Mouse (Mus musculus) embryonic facial prominence, embryonic 12.5 days (tissue): ENCODE results near the gene Gpc1. TPM values are rescaled to one million over a fixed set of nuclear protein-coding genes. Genes with fewer than 3 reads are reported as not detected.

Experiments
- ATAC-seq: fragments of 200-750 bp; cut with Nextera tagmentation; 2 replicates; pipeline ENCODE4 v1.8.0; 2017; ENCODE audit not compliant: insufficient number of reproducible peaks, insufficient read depth, low FRiP score, low TSS enrichment
- H3K27ac ChIP-seq: fragments of 300-500 bp; sonication (generic); 2 replicates; pipeline ENCODE4 v1.5.1; 2016; ENCODE audit warnings: mild to moderate bottlenecking
- H3K27me3 ChIP-seq: fragments of 300-500 bp; sonication (generic); 2 replicates; pipeline ENCODE4 v1.6.1; 2016; ENCODE audit warnings: mild to moderate bottlenecking, moderate library complexity
- H3K36me3 ChIP-seq: fragments of 300-500 bp; sonication (generic); 2 replicates; pipeline ENCODE4 v1.6.1; 2016; ENCODE audit warnings: mild to moderate bottlenecking
- H3K4me1 ChIP-seq: fragments of 300-500 bp; sonication (generic); 2 replicates; pipeline ENCODE4 v1.6.1; 2016
- H3K4me2 ChIP-seq: fragments of 300-500 bp; sonication (generic); replicated peaks from 2 replicates; pipeline ENCODE4 v1.6.1; 2016; ENCODE audit warnings: mild to moderate bottlenecking, moderate library complexity
- H3K4me3 ChIP-seq: fragments of 300-500 bp; sonication (generic); 2 replicates; pipeline ENCODE4 v1.5.1; 2016; ENCODE audit warnings: mild to moderate bottlenecking
- H3K9ac ChIP-seq: fragments of 300-500 bp; sonication (generic); 2 replicates; pipeline ENCODE4 v1.6.1; 2016; ENCODE audit warnings: mild to moderate bottlenecking, moderate library complexity
- H3K9me3 ChIP-seq: fragments of 300-500 bp; sonication (generic); 2 replicates; pipeline ENCODE4 v1.6.1; 2016; ENCODE audit warnings: mild to moderate bottlenecking, moderate library complexity
- WGBS: fragments of 180-500 bp; shearing (Covaris S2); methylation state at CpG from one replicate; pipeline ENCODE4 v1.1.7; 2016; 5-methylcytosine and 5-hydroxymethylcytosine counted together
- polyA plus RNA-seq: library from polyadenylated mRNA; unstranded; fragments of >200 nt; fragmentation: Nextera tagmentation; extraction: Ambion mirVana; gene quantifications from 2 replicates; pipeline ENCODE4 v1.2.1, GENCODE M21; 2016

Gpc1 gene
- polyA plus RNA-seq, 1 experiment from 2014 or later: 81.4 TPM

DNA sequence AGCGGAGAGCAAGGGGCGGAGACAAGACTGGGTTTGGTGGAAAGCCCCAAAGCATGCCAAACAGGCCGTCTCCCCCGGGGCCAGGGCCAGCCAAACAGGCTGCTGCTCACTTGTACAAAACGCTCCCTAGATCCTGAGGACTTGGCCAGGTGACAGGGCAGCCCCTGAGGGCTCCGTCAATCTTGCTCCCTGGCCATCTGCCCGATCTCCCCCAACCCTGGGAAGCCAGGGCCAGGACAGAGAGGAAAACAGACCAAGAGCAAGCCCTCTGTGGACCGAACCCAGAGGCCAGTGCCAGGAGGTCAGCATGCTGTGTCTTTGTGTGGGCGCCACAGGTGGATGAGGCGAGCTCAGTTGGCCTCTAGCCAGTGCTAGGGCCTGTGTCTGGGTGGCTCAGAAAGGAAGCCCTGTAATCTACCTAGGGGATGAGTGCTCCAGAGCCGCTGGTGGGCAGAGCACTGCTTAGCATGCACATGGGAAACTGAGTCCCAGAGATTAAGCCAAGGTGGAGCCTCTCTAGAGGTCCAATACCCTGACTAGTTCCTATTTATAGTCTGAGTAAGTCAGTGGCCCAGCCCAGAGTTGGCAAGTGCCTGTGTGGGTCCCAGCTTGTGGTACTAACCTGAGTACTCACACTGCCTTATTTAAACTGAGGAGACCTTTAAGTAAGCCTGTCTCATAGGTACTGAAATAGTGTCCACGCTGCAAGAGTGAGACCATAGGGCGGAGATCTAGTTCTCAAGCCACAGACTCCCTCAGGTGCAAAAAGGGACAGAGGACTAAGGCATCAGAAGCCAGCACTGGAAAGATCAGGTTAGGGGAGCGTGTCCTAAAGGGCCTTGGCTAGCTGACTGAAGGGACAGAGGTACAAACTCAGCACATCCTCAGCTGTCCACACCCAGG lies 6.7 kb downstream of the Gpc1 start:
- WGBS: 69% methylated on average over 14 of the region's 14 CpGs
- Histone ChIP-seq H3K4me3 (no peak overlapping the region), H3K27me3 (no peaks in the 10 kb centered on the region), H3K36me3 (peaks cover 23% of the 10 kb centered on the region; the same call in 1 of the 2 replicates), H3K4me1 (peaks cover 17% of the 10 kb centered on the region), H3K4me2 (no peak overlapping the region), H3K9ac (0 out of 2 replicates have a peak overlapping the region, but pooled peaks have one; percentile 1), H3K9me3 (no peaks in the 10 kb centered on the region), H3K27ac (no peak overlapping the region)
- ATAC-seq: no peak

DNA sequence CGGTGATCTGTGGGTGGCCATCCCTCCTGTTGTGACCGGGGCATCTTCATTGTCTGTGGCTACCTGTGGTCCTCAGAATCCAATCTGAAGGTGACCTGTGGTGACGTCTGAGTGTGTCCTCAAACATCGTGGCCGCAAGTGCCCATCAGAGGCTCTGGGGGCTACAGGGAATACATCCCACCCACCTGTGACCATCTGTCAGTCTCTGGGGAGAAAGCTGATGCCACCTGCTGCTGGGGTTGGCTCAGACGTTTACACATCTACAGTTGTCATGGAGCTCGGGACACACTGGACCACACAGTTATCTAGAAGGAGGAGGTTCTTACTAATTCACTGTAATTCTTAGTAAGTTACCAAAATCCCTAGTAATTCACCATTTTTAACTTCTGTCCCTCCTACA lies 7.8 kb downstream of the Gpc1 start:
- no peak overlapping the region for H3K4me2 ChIP-seq
- H3K4me3 ChIP-seq: no peak overlapping the region
- H3K9me3 ChIP-seq: no peaks in the 10 kb centered on the region
- ATAC-seq: no peak
- no peak overlapping the region for H3K27ac ChIP-seq
- H3K36me3 ChIP-seq: peaks cover 23% of the 10 kb centered on the region; the same call in 1 of the 2 replicates
- WGBS: 76% methylated on average over 7 of the region's 7 CpGs
- H3K9ac ChIP-seq: no peak overlapping the region
- H3K4me1 ChIP-seq: peaks cover 9% of the 10 kb centered on the region
- H3K27me3 ChIP-seq: no peaks in the 10 kb centered on the region

DNA sequence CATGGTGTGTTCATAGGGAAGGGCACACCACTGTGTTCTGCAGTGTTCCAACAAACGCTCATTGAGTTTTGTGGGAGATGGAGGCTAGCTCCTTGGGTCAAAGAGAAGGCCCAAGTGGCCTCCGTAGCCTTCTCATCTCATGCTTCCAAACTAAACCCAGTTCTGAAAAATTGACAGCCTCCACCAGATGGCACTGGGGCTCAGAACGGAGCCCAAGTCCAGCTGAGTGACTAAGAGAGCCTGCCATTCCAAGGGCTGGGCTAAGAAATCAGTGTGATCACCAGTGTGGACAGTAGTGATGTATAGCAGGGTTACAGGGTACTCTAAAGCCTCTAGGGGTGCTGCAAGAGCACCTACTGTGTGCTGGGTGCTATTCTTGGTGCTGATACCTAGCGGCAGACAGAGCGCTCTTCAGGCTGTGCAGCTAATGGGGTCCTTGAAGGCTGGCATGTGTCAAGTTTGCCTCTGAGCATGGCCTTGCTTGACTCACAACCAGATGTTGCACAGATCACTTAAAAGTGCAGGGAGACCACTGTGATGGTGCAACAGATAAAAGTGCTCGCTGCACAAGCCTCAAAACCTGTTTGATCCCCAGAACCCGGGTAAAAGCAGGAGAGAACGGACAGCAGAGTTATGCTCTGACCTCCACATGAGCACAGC lies 8.9 kb downstream of the Gpc1 start:
- Histone ChIP-seq H3K9me3 (no peaks in the 10 kb centered on the region), H3K4me1 (peaks cover 6% of the 10 kb centered on the region), H3K9ac (no peak overlapping the region), H3K36me3 (peaks cover 19% of the 10 kb centered on the region; the same call in 1 of the 2 replicates), H3K27me3 (no peaks in the 10 kb centered on the region), H3K27ac (no peak overlapping the region), H3K4me3 (no peak overlapping the region), H3K4me2 (no peak overlapping the region)
- 85% methylated on average over 8 of the region's 8 CpGs for WGBS
- no peak for ATAC-seq

DNA sequence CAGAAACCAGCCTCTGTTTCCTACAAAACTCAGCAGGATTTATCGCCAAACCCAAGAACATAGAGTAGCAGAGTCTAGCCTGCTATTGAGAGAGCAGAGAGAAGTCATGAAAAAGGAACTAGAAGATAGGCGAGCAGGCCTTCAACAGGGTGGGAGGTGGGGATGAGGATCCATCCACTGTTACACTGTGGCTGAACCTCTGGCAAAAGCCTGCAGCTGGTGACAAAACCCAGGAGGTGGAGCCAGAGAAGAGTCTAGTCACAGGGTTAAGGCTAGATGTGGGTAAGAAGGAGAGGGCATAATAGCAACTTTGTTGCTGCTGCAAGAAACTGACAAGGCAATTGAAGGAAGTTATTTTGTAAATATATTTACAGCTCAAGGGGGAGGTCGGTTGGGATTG lies 10.0 kb downstream of the Gpc1 start:
- Histone ChIP-seq H3K4me3 (no peak overlapping the region), H3K4me2 (no peak overlapping the region), H3K27me3 (no peaks in the 10 kb centered on the region), H3K27ac (no peak overlapping the region), H3K9ac (no peak overlapping the region), H3K9me3 (no peaks in the 10 kb centered on the region), H3K36me3 (peaks cover 10% of the 10 kb centered on the region; the same call in 1 of the 2 replicates), H3K4me1 (peaks cover 6% of the 10 kb centered on the region)
- ATAC-seq: no peak
- WGBS: 69% methylated on average over 3 of the region's 3 CpGs

DNA sequence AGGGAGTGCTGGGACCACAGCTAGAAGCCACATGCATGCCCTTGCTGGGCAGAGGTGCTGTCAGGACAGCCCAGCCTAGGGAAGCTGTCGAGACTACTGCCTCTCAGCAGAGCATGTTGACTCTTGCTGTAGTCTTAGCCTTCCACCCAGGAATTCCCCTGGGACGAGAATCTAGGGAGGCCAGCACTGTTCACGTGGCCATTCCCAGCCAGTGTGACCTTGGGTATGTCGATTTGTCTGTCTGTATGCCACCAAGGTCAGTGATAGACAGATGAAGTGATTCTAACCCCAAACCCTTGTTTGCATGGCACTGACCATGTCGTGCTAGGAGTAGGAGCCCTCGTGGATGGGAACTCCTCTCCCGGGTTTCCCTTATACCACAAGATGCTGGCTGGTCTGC lies 14.4 kb downstream of the Gpc1 start:
- H3K4me1 ChIP-seq: peaks cover 34% of the 10 kb centered on the region
- no peak overlapping the region for H3K4me3 ChIP-seq
- no peak overlapping the region for H3K27ac ChIP-seq
- 0 out of 2 replicates have a peak, but pooled peaks cover 3% of the 10 kb centered on the region for H3K36me3 ChIP-seq
- 78% methylated on average over 7 of the region's 7 CpGs for WGBS
- no peak overlapping the region for H3K9ac ChIP-seq
- H3K9me3 ChIP-seq: no peaks in the 10 kb centered on the region
- no peak overlapping the region for H3K4me2 ChIP-seq
- ATAC-seq: no peak
- H3K27me3 ChIP-seq: no peaks in the 10 kb centered on the region

DNA sequence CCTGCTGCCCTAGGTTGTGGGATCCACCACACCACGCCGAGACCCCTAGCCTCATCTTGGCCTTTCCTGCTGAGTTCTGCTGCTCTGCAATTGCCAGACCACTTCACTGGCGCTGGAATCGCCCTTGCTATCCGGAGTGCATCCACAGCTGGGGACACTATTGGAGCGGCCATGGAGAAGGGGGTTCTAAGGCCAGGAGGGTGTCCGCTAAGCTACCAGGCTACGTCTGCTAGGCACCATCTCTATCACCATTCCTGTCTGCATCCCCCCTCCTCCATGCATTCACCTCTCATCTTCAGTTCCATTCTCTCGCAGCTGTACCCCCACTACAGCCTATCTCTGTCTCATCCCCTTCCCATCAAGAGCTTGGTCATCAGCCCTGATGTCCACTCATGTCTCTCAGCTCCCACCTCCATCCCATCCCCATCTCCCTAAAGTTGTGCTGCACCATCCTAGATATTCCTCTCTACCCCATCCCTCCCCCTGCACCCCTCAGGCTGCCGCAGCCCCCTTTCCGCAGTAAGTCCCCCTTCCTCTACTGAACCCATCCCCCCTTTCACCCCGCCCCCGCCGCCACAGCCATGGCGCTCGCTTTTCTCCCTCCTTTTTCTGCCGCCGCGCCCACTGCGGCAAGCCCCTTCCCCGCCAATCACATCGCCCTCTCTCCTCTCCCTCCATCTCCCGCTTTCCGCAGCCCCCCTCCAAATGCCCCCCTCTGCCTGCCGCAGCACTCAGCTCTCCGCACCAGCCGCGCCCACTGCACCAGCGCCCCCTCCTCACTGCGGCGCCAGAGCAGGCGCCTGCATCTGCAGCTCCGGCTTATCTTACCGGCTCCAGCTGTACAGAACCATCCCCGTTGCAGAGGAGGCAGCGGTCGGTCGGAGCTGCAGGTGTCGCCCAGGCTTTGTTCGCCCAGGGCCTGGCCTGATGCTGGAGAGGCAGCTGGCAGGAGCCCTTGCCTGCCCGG lies 16.7 kb downstream of the Gpc1 start:
- H3K27ac ChIP-seq: peak overlapping the region; percentile 70
- ATAC-seq: peak; percentile 65
- peaks cover 11% of the 10 kb centered on the region; the same call in 1 of the 2 replicates for H3K36me3 ChIP-seq
- peak overlapping the region; percentile 33 for H3K4me3 ChIP-seq
- H3K9ac ChIP-seq: peak overlapping the region; percentile 45
- no peaks in the 10 kb centered on the region for H3K9me3 ChIP-seq
- H3K4me1 ChIP-seq: peaks cover 34% of the 10 kb centered on the region
- H3K27me3 ChIP-seq: no peaks in the 10 kb centered on the region
- H3K4me2 ChIP-seq: peak overlapping the region; percentile 62
- 11% methylated on average over 35 of the region's 41 CpGs for WGBS

DNA sequence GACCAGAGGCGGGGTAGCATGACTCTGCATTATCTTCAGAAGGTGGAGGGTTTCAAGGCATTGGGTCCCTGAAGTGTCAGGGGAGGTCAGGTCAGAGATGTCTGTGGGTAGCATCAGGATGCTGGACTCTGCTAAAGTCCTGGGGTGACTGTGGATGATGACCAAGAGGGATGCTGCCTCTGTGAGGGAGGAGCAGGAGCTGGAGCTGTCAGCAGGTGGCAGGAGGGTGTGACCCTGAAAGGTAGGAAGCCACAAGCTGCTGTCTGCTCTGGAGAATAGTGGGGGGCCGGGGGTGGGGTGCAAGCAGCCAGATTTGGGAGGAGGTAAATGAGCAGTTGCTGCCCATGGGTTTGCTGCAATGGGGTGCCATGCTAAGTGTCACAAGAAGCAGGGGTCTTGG lies 18.0 kb downstream of the Gpc1 start:
- Histone ChIP-seq H3K4me3 (0 out of 2 replicates have a peak overlapping the region, but pooled peaks have one; percentile 3), H3K9ac (no peak overlapping the region), H3K27ac (peak overlapping the region; percentile 70; the same call in 1 of the 2 replicates)

DNA sequence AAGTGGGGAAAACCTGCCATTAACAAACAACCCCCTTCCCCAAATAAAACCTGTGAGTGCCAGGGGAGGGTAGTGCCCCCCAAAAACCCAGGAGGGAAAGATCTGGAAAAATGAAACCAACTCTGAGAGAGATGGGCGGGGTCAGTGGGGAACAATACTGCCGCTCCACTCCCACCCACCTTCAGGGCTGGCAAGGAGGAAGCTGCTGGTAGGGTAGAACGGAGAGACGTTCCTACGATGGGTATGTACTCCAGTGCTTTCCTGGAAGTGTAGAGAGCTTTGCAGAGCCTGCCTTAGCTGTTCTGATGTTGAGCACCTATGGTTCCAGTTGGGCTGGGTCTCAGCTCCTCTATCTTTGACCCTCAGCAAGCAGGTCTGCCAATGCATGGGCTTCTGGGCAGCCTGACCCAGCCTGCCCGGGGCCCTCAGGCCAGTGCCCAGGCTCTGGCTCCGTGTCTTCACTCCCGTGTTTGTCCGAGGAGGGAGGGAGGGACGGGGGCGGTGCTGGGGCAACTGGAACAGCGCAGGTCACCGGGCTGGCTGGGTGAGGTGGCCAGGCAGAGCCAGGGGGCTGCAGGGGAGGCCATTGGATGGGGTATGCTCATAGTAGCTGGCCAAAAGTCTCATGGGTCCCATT lies 18.6 kb downstream of the Gpc1 start:
- Histone ChIP-seq H3K4me1 (peaks cover 34% of the 10 kb centered on the region), H3K4me3 (no peak overlapping the region), H3K36me3 (peaks cover 26% of the 10 kb centered on the region), H3K9ac (0 out of 2 replicates have a peak overlapping the region, but pooled peaks have one; percentile 15), H3K9me3 (no peaks in the 10 kb centered on the region), H3K27me3 (no peaks in the 10 kb centered on the region), H3K27ac (no peak overlapping the region), H3K4me2 (peak overlapping the region; percentile 62; the same call in 1 of the 2 replicates)
- ATAC-seq: no peak
- WGBS: 54% methylated on average over 13 of the region's 13 CpGs

More for the DNA sequence above, 18.0 kb downstream of the Gpc1 start:
- ATAC-seq: no peak
- Histone ChIP-seq H3K4me1 (peaks cover 34% of the 10 kb centered on the region), H3K4me2 (peak overlapping the region; percentile 62; the same call in 1 of the 2 replicates), H3K27me3 (no peaks in the 10 kb centered on the region), H3K36me3 (peaks cover 22% of the 10 kb centered on the region), H3K9me3 (no peaks in the 10 kb centered on the region)
- 79% methylated on average over 2 of the region's 2 CpGs for WGBS

DNA sequence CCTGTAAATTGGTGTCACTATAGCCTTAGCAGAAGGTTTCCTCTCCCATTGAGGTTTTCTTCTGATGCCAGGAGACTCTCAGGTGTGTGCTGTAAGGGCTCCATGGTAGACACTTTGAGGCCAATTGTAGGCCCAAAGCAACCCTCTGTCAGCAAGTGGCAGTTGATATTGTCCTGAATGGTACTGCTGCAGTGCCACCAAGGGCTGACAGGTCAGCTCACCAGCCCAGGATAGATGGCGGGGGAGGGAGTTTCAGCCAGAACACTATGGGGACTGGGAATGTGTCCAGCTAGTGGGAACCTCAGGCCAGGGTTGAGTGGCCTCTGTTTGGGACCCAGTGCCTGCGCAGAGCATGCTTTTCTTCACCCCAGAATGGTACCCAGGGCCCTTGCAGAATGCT lies 21.0 kb downstream of the Gpc1 start:
- ATAC-seq: no peak
- Histone ChIP-seq H3K27ac (no peak overlapping the region), H3K36me3 (peaks cover 50% of the 10 kb centered on the region), H3K4me1 (peaks cover 30% of the 10 kb centered on the region), H3K4me2 (no peak overlapping the region), H3K9ac (no peak overlapping the region), H3K9me3 (no peaks in the 10 kb centered on the region), H3K27me3 (no peaks in the 10 kb centered on the region), H3K4me3 (no peak overlapping the region)
- WGBS: 96% methylated on average over 2 of the region's 2 CpGs

DNA sequence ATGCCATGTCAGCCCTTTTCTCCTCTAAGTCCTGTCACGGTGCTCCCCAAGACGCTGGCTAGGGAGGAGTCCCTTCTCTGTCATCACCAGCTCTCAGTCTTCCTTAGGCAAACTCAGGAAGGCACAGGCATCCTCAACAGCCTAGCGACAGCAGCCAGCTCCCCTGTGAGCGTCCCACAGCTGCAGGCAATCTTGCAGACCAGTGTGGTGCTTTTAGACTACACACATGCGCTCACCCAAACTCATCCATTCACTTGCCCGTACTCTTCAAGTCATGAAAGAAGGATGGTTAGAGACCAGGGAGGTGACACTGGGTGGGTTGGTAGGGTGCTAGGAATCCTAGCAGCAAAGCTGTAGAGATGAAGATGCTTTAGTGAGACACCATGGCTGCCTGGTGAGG lies 30.1 kb downstream of the Gpc1 start:
- Histone ChIP-seq H3K27ac (no peak overlapping the region), H3K4me1 (0 out of 2 replicates have a peak, but pooled peaks cover 5% of the 10 kb centered on the region), H3K4me2 (no peak overlapping the region), H3K36me3 (peaks cover 38% of the 10 kb centered on the region), H3K27me3 (no peaks in the 10 kb centered on the region), H3K9ac (no peak overlapping the region), H3K9me3 (no peaks in the 10 kb centered on the region), H3K4me3 (no peak overlapping the region)
- 70% methylated on average over 6 of the region's 6 CpGs for WGBS
- no peak for ATAC-seq
